Mouse (Mus musculus) cerebellum, adult 2 months (tissue): ENCODE measurements around the gene Cdk18.

Experiments used
- CTCF ChIP-seq: fragments of 200-500 bp; IDR thresholded peaks from 2 replicates; pipeline ENCODE4 v1.5.1; 2011; ENCODE audit warnings: low read depth, mild to moderate bottlenecking, control low read depth, low read length, moderate library complexity, borderline replicate concordance; ENCODE audit not compliant: insufficient read depth
- POLR2A ChIP-seq: fragments of 200-500 bp; IDR thresholded peaks from 2 replicates; pipeline ENCODE4 v1.6.1; 2011; ENCODE audit warnings: low read length, control low read depth, borderline replicate concordance; ENCODE audit not compliant: insufficient read depth

DNA sequence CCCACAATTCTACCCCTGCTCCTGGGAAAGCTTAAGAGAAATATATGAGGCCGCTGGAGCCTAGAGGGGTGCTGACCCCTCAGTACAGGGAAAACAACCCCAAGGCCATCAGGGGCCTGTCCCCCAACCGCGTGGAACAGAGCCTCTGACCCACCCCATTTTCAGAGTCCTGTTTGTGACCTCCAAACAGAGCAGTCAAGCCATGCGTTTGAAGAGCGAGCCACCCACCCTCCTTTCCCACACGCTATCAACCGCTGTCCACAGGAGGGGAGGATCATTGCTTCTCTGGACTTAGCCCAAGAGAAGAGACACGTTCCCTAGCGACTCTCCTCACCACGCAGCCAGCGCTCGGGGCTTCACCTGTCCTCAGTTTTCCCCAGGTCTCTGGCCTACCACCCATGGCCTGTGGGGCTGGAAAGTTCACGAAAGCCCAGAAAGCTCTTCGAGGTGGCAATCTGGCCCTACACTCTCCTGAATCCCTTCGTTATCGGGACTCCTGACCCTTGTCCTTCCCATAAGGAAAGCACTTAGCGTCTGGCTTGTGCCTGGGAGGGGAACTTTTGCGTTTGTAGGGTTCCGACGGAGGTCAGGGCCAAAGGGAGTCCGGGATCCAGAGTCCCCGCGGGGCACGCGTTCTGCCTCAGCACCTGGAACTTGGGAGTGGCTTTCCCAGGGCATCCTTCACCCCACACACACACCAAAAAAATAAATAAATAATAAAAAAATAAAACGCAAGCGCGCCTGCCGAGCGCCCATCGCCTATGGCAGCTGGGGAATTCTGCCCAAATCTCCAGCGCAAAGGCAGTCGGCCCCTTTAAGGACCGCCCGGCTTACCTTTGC, 688 bp downstream of the Cdk18 start:
- TF ChIP-seq CTCF, result no peak
- TF ChIP-seq POLR2A, result no peak
